Mouse (Mus musculus) heart, postnatal 0 days (tissue): Measurements from ENCODE around the gene Gm9936. TPM values are rescaled to one million over a fixed set of nuclear protein-coding genes. Genes with fewer than 3 reads are reported as not detected.
"Not testable (repeated sequence)": the region's sequence is repeated elsewhere in the genome, so short reads cannot be mapped to it uniquely, and the experiment has no call there.

ENCODE experiments used
- ATAC-seq: fragments of 200-750 bp; cut with Nextera tagmentation; 2 replicates; pipeline ENCODE4 v1.8.0; 2017; ENCODE audit warnings: low read depth, moderate number of reproducible peaks, moderate library complexity; ENCODE audit not compliant: insufficient read depth
- DNase-seq: peaks from one replicate; pipeline ENCODE4 v3.0.0-alpha.2; 2016; ENCODE audit warnings: low spot score
- H3K27ac ChIP-seq: fragments of 300-500 bp; sonication (generic); 2 replicates; pipeline ENCODE4 v1.5.1; 2014; ENCODE audit warnings: low read depth, mild to moderate bottlenecking
- H3K27me3 ChIP-seq: fragments of 300-500 bp; sonication (generic); 2 replicates; pipeline ENCODE4 v1.6.1; 2014; ENCODE audit warnings: low read length, mixed read lengths; ENCODE audit not compliant: control insufficient read depth, insufficient read depth
- H3K36me3 ChIP-seq: fragments of 300-500 bp; sonication (generic); replicated peaks from 2 replicates; pipeline ENCODE4 v1.6.1; 2014; ENCODE audit warnings: low read length, mixed read lengths; ENCODE audit not compliant: control insufficient read depth, insufficient read depth
- H3K4me1 ChIP-seq: fragments of 300-500 bp; sonication (generic); 2 replicates; pipeline ENCODE4 v1.6.1; 2014; ENCODE audit warnings: antibody characterized with exemption; ENCODE audit not compliant: control insufficient read depth, insufficient read depth
- H3K4me2 ChIP-seq: fragments of 300-500 bp; sonication (generic); 2 replicates; pipeline ENCODE4 v1.6.1; 2014; ENCODE audit warnings: low read depth, mild to moderate bottlenecking, low read length, moderate library complexity
- H3K4me3 ChIP-seq: fragments of 300-500 bp; sonication (generic); 2 replicates; pipeline ENCODE4 v1.5.1; 2014; ENCODE audit warnings: low read depth, low read length
- H3K9ac ChIP-seq: fragments of 300-500 bp; sonication (generic); replicated peaks from 2 replicates; pipeline ENCODE4 v1.6.1; 2014; ENCODE audit warnings: low read depth, low read length, mixed read lengths
- H3K9me3 ChIP-seq: fragments of 300-500 bp; sonication (generic); replicated peaks from 2 replicates; pipeline ENCODE4 v1.6.1; 2016; ENCODE audit warnings: low read length; ENCODE audit not compliant: control insufficient read depth
- CTCF ChIP-seq: IDR thresholded peaks from 2 replicates; pipeline ENCODE4 v1.5.1; 2016; ENCODE audit warnings: antibody characterized with exemption, control low read depth, low read depth
- EP300 ChIP-seq: IDR thresholded peaks from 2 replicates; pipeline ENCODE4 v1.6.1; 2016; ENCODE audit warnings: antibody characterized with exemption, low read depth
- WGBS: fragments of 180-500 bp; shearing (Covaris S2); extraction: QIAGEN DNeasy Blood & Tissue Kit; methylation state at CpG from one replicate; pipeline ENCODE4 v1.1.7; 2014; 5-methylcytosine and 5-hydroxymethylcytosine counted together
- polyA plus RNA-seq: library from polyadenylated mRNA; unstranded; fragments of >200 nt; fragmentation: Nextera tagmentation; extraction: Ambion mirVana; gene quantifications from 2 replicates; pipeline ENCODE4 v1.2.1, GENCODE M21; 2015
- total RNA-seq: library from RNA; depleted of rRNA; stranded (reverse); fragments of >200 nt; gene quantifications from 2 replicates; pipeline ENCODE4 v1.2.3, GENCODE M21; 2014; ENCODE audit warnings: low replicate concordance

The Gm9936 gene
- total and polyA plus RNA-seq, 2 experiments from 2014 or later = not detected

DNA sequence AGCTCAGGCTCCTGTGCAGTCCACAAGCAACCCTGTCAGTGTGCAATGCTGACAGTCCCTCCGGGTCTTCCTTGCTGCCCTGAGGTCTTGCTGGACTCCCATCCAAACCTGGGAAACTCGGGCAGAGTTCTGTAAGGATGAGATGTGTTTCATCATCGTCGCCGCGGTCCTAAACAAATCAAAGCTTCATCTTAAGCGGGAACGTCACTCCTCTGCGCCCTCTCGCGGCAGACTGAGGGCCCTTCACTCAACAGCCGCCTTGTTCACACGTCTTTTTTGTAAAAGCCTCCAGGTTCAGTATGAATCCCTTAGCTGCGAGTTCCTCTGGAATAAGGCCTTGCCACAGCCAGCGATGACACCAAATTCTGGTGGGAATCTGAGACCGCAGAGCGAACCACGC is 771 bp upstream of the Gm9936 start:
- Histone ChIP-seq H3K4me1 (no peaks in the 10 kb centered on the region), H3K9ac (no peak overlapping the region), H3K4me3 (no peak overlapping the region), H3K36me3 (no peaks in the 10 kb centered on the region), H3K27me3 (peaks cover 21% of the 10 kb centered on the region), H3K27ac (no peak overlapping the region), H3K4me2 (peak overlapping the region; percentile 59), H3K9me3 (no peaks in the 10 kb centered on the region)
- ATAC-seq (no peak; the same call in 1 of the 2 replicates), DNase-seq (peak; percentile 60)
- WGBS = 6% methylated on average over 18 of the region's 18 CpGs
- TF ChIP-seq CTCF (peak; percentile 88), EP300 (no peak)

DNA sequence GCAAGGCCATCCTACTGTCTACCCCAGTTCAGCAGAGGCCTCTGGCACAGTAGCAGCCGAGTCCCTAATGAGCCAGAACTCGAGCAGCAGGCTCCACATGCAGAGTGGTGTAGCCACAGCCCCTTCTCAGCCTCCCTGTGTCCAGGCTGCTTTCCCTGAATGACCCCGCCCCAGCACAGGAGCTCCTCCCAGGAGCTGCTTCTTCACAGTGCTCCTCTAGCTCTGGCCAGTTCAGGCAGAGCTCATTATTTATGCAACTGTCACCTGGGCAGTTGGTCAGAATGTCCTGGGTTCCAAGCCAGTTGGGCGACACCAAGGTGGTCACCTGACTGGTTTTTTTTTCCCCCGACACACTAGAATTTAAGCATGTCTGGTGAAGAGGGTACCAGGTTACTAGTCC is 5.1 kb downstream of the Gm9936 start, which contains the start of gene 4930519G04Rik:
Gene 4930519G04Rik, plus strand, starts transcription at position 301 of the 400 bp plus-strand sequence.
- not testable (repeated sequence) for H3K27me3 ChIP-seq, H3K4me1 ChIP-seq, H3K9me3 ChIP-seq, H3K36me3 ChIP-seq, DNase-seq, H3K9ac ChIP-seq, H3K4me2 ChIP-seq, H3K27ac ChIP-seq, H3K4me3 ChIP-seq, ATAC-seq
- WGBS = 84% methylated on average over 3 of the region's 5 CpGs

DNA sequence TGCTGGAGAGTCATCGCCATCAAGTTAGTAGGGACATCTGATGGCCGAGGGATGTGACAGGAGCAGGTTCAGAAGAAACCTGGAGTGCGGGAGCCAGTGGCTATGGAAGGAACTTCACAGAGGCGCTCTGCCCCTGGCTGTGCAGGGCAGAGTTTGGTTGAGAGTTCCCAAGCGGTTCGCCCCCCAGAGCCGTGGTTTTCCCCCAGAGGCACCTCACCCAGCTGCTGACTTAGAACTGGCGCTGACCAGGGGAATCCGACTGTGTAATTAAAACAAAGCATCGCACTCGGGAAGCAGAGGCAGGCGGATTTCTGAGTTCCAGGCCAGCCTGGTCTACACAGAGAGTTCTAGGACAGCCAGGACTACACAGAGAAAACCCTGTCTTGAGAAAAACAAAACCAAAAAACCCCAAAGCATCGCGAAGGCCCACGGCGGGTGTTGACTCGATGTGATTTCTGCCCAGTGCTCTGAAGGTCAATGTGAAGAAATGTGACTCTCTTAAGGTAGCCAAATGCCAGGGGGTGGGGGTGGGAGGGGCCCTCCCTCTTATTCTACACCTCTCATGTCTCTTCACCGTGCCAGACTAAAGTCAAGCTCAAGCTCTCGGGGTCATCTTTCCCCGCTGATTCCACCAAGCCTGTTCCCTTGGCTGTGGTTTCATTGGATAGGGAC is 6.8 kb downstream of the Gm9936 start:
- ATAC-seq (0 out of 2 replicates have a peak, but pooled peaks have one; percentile 30), DNase-seq (no peak)
- Histone ChIP-seq H3K4me3 (no peak overlapping the region), H3K4me2 (no peak overlapping the region), H3K9me3 (no peaks in the 10 kb centered on the region), H3K27ac (no peak overlapping the region), H3K9ac (no peak overlapping the region), H3K4me1 (no peaks in the 10 kb centered on the region), H3K36me3 (no peaks in the 10 kb centered on the region), H3K27me3 (no peaks in the 10 kb centered on the region)
- TF ChIP-seq EP300 = no peak
- 77% methylated on average over 20 of the region's 20 CpGs for WGBS

DNA sequence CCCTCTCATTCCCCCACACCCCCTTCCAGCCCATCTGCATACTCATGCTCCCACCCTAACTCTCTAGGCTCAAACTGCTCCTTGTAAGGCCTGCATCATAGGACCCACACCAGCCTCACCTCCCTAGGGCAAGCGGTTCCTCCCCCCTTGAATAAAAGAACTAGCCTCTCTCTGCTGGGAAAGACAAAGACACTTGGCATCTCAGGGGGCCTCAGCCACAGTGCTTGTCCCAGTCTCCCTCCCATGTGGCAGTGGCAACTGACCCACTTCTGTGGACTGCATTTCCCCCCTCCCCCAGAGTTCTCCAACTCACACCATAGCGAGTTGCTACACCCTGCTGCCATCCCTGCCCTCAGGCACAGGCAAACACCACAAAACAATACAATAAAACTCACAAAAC is 14.1 kb downstream of the Gm9936 start:
- not testable (repeated sequence) for H3K4me1 ChIP-seq, H3K9me3 ChIP-seq, ATAC-seq, H3K36me3 ChIP-seq, H3K9ac ChIP-seq, H3K4me2 ChIP-seq, DNase-seq, H3K27ac ChIP-seq, H3K4me3 ChIP-seq, H3K27me3 ChIP-seq
- 61% methylated on average over 2 of the region's 2 CpGs for WGBS

DNA sequence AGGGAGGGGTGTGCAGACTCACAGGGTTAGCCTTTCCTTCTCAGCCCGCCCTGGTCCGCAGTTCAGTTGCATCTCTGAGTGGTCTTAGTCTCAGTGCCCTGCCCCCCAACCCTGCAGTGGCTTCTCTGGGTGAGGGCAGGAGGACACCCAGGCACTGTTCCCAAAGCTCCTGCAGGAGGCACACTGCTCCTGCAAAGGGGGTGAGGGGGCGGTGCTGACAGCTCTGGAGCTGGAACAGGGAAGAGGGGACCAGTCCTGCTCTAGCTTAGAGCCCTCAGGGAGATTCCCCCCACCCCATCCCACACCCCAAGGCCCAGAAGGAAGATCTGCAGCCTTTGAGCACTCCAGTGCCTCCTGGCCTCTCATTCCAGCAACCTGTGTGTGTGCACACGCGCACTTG is 15.8 kb downstream of the Gm9936 start:
- ATAC-seq (no peak), DNase-seq (no peak)
- TF ChIP-seq EP300 = no peak
- TF ChIP-seq CTCF = no peak
- H3K27me3 ChIP-seq = no peaks in the 10 kb centered on the region
- no peak overlapping the region for H3K4me2 ChIP-seq
- no peak overlapping the region for H3K27ac ChIP-seq
- no peak overlapping the region for H3K9ac ChIP-seq
- no peaks in the 10 kb centered on the region for H3K9me3 ChIP-seq
- 73% methylated on average over 5 of the region's 5 CpGs for WGBS
- no peak overlapping the region for H3K4me3 ChIP-seq
- no peaks in the 10 kb centered on the region for H3K4me1 ChIP-seq
- H3K36me3 ChIP-seq = no peaks in the 10 kb centered on the region

DNA sequence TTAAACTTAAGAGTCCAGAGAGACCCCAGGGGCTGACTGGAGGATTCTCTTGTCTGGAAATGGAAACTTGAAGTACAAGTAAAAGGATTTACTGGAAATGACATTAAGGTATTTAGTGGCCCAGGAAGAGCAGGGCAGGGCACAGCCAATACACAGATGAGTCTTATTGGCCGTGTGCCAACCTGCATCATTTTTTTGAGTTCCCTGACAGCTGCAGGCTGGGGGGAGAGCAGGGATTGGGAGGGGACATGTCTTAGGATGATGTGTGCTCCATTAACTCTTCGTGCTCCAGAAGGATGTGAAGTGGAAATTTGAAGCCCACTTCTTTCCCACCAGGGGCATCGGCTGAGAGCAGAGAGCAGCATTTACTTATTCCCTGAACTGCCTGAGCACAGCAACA is 16.3 kb downstream of the Gm9936 start:
- not testable (repeated sequence) for H3K36me3 ChIP-seq, H3K9ac ChIP-seq, H3K4me2 ChIP-seq, H3K4me1 ChIP-seq, H3K9me3 ChIP-seq, ATAC-seq, H3K27ac ChIP-seq, H3K27me3 ChIP-seq, H3K4me3 ChIP-seq, DNase-seq
- 48% methylated on average over 3 of the region's 3 CpGs for WGBS

DNA sequence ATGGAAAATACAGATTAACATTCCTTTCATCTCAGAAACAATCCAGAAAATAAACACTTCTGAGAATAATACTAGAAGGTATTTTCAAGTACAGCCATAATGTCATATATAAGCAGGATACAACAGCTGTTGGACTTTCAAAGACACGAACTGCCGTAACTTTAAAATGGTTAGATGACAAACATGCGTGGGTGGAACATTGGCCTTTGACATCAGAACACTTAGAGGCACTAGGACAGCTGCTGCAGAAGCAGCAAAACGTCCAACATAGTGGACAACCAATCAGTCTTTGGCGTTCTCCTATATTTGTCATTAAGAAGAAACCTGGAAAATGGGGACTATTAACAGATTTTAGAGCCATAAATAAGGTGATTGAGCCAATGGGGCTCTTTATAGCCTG is 18.0 kb downstream of the Gm9936 start:
- H3K9me3 ChIP-seq, DNase-seq, H3K36me3 ChIP-seq, H3K4me3 ChIP-seq, H3K9ac ChIP-seq, ATAC-seq, H3K27me3 ChIP-seq, H3K4me1 ChIP-seq, H3K4me2 ChIP-seq, H3K27ac ChIP-seq: not testable (repeated sequence)
- WGBS = 69% methylated on average over 5 of the region's 5 CpGs
